Mouse (Mus musculus) adrenal gland, postnatal 0 days (tissue): ENCODE measurements around the gene Gm12216. TPM values are rescaled to one million over a fixed set of nuclear protein-coding genes. Genes with fewer than 3 reads are reported as not detected.

ENCODE experiments used
- microRNA-seq: library from miRNA; unstranded; fragments of <30 nt; microRNA quantifications from one replicate; pipeline ENCODE4, GENCODE M21; 2016; ENCODE audit warnings: borderline replicate concordance; ENCODE audit not compliant: insufficient number of aligned reads
- polyA plus RNA-seq: library from polyadenylated mRNA; unstranded; fragments of >200 nt; fragmentation: Nextera tagmentation; extraction: Ambion mirVana; gene quantifications from 2 replicates; pipeline ENCODE4 v1.2.1, GENCODE M21; 2015

Gm12216 gene
- polyA plus RNA-seq: 4.6 and 9.6 TPM in 2 replicates

DNA sequence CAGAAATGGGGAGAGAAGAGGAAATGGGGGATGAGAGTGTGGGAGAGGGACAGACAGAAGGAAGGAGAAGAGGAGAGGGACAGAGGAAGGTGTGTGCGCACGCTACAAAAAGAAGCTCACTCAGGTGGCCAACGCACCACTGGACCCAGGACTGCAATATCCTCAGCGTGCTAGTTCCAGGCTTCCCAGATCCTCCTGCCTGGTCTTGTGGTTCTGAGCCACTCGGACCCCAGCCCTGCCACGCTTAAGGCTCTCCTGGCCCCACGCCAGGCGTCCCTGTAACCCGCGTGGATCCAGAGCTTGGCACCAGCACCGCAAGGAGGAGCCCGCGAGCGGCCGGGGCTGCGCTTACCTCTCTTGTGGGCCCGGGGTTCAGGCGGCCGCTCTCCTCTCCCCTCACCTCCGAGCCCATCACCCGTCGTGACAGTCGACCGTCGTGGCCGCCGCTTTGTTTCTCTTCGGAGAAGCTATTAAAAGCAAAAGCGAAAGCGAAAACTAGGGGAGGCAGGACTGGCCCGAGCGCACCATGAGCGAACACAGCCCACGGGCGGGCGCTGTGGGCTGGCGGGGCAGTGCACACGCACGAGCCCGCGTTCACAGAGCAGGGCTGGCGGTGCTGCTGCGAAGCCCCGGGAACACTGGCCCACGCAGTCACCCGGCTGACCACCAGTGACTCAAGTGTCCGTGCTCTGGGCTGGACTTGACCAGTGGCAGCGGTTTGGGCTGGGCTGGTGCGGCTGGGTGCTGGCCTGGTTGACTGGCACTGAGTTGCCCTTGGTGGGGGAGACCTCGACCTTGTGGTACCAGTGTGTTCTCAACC lies at the start of gene Gm12216:
Gene Gm12216 (minus strand): TSS at position 496 of the 820 bp plus-strand sequence.

DNA sequence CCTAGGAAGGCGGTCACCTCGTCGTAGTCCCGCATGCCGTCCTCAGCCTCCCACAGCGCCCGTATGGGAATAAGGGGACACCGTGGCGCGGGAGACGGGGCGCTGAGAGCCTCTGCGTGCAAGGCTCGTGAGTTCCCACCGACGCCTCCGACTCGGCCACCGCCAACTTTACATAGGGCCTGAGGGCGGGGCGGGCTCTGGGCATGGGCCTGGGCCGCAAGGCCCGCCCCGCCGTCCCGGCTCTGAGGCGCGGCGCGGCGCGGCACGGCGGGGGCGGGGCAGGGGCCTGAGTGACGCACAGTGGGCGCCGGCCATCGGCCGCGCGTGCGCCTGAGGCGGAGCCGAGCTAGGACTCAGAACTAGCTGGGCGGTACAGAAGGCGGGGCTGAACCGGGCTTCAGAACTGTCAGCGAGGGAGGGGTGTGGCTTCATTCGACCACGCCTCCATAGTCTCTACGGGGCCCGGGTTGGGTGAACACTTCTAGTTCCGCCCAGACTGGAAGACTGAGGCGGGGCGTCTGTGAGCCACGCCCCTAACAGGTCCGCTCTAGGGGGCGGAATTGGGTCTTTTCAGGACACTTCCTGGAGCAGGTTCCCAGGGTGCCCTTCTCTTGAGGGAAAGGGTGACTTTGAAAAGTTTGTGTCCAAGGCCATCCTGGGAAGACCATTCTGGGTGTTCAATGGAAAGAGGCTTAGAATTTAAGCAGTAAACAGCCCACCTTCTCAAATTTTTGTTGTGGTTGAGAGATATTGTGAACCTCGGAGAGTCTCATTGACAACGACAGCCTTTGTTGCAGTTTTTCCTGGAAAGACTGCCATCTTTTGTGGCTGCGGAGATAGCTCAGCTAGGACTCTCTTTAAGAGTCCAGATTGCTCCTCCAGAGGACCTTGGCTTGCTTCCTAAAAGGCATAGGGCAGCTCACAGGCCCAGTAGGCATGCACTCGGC lies 32.7 kb upstream of the Gm12216 start, which contains the start of gene Slc22a5:
Gene Slc22a5 (minus strand): TSS at position 156 of the 947 bp plus-strand sequence.

DNA sequence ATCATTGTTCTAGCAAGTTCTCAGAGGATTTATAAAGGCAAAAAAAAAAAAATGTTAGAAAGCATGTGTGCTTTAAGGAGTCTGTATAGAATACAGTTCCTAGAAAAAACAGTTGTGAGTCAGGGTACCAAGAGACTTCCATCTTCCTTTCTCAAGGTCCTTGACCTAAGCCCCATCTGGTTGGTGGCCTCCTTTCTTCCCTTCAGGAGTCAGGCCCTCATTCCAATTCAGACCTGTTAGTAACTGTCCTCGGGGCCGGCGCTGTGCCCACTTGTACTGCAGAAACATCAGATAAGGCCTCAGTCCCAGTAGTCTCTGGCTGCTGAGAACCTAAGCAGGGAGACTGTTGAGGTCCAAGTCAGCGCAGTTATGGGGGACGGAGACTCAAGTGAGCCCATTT lies 86.0 kb downstream of the Gm12216 start, which contains the start of gene Gm17334:
Gene Gm17334 (minus strand): TSS at position 101 of the 400 bp plus-strand sequence.

DNA sequence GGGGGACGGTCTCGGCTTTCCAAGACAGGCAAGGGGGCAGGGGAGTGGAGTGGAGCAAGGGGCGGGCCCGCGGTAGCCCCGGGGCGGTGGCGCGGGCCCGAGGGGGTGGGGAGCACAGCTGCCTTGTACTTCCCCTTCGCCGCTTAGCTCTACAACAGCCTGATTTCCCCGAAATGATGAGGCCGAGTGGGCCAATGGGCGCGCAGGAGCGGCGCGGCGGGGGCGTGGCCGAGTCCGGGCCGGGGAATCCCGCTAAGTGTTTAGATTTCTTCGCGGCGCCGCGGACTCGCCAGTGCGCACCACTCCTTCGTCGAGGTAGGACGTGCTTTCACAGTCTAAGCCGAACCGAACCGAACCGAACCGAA lies 89.3 kb downstream of the Gm12216 start, which contains the start of gene Irf1:
Gene Irf1 (plus strand): TSS at position 255 of the 365 bp plus-strand sequence.

Small RNAs within 50 kb of the gene (microRNA-seq; reads per million reads assigned to microRNA genes)
- not detected for gene Mir7671

Other genes starting within 250 kb of the Gm12216 start
- 0.70 and 1.3 TPM in 2 replicates for gene Il4, start 240.6 kb downstream of the Gm12216 start, polyA plus RNA-seq
- gene Il13, start 224.6 kb downstream of the Gm12216 start, polyA plus RNA-seq: not detected in 2 replicates
- 15.3 and 23.1 TPM in 2 replicates for gene Rad50, start 151.9 kb downstream of the Gm12216 start, polyA plus RNA-seq
- gene Il5, start 138.5 kb downstream of the Gm12216 start, polyA plus RNA-seq: not detected in 2 replicates
- gene Irf1, start 89.2 kb downstream of the Gm12216 start, polyA plus RNA-seq: 25.8 and 26.5 TPM in 2 replicates
- gene Gm17334, start 86.1 kb downstream of the Gm12216 start, polyA plus RNA-seq: 0.40 TPM in 1 of 2 replicates, not detected in the other
- 11.8 and 16.6 TPM in 2 replicates for gene Slc22a5, start 32.4 kb upstream of the Gm12216 start, polyA plus RNA-seq
- 4.6 and 4.9 TPM in 2 replicates for gene Slc22a21, start 121.1 kb upstream of the Gm12216 start, polyA plus RNA-seq
- 2.1 and 2.4 TPM in 2 replicates for gene Slc22a4, start 168.8 kb upstream of the Gm12216 start, polyA plus RNA-seq
- 52.2 and 56.4 TPM in 2 replicates for gene Pdlim4, start 209.8 kb upstream of the Gm12216 start, polyA plus RNA-seq
- gene P4ha2, start 240.8 kb upstream of the Gm12216 start, polyA plus RNA-seq: 25.8 and 26.3 TPM in 2 replicates